Mouse (Mus musculus): ENCODE data around the gene Ppme1.

The Ppme1 gene

DNA sequence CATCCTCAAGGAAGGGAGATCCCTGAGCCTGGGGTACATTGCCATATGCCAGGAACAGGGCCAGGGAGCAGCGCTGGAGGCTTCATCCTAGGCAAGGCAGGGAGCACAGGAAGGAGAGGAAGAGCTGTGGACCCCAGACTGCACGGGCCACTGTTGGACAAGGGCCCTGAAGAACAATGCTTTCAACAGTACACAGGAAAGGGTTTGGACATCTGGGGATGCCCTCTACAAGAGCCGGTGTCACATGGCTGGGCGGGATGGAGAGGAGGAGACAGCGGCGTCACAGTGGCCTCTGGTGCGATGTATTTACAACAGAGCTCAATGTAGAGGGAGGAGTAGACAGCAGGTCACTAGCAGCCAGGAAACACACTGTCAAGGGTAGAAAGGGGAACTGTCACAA, 44.6 kb downstream of the Ppme1 start:
- no peak for DNase-seq (ENCODE audit: low read depth, low spot score)

DNA sequence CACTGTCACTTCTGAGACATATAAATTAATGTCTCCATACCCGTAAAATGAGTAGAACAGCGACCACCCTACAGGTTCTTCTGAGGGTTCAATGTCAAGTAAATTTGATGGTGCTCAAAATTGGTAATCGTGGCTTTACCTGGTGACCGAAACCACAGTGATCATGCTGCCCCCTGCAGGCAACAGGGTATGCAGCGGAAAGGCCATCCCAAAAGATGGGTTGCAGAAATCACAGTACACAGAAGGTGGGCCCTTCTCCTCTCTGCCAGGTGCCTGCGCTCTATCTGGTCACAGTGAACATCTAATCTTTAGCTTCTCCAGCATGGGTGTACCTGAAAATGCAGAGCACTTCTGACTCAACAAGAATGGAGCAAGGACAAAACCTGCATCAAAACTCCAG, 46.6 kb downstream of the Ppme1 start:
- DNase-seq (ENCODE audit: low read depth, low spot score) = peak; percentile 19

GRCm38 (mm10) chr7:100323721-100324120, 48.4 kb downstream of the Ppme1 start:
- no peak for DNase-seq (ENCODE audit: low read depth, low spot score)

DNA sequence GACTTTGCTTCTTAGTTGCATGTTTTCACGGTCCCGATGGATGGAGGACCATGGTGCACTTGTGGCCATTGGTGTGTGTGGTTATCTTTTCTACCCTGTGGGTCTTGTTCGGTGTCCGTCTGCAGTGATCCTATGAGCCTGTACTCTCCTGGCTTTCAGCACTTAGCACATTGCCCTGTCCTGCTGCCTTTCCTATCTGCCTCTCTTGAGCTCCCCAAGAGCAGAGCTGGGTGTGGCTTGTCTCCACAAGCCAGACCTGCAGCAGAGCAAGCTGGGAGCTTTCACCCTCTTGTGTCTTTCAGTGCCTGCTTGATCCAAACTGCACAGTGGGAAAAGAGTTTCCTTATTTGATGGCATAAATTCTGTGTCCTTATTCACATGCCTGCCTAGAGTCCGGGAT, 54.6 kb downstream of the Ppme1 start:
- no peak for DNase-seq (ENCODE audit: low read depth, low spot score)

- DNase-seq (ENCODE audit: low read depth, low spot score) = no peak
These were observed 55.2 kb downstream of the Ppme1 start for GRCm38 (mm10) chr7:100316924-100317323.

DNA sequence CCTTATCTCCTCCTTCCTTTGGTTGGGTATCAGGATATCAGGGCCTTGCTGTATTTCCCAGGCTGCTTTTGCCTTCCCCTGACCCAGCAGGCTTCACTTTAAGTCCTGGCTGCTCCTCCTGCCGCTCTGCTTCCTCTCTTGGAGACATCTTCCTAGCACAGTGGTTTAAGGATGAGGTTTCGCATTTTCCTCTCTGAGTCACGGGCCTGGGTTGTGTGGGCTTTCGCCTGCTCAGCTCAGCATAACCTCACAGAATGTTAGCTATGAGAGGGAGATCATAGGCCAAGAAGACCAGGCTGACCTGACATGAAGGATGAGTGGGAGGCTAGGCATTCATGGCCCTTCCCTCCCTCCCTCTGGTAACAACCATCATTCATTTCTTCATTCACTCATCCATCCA, 59.4 kb downstream of the Ppme1 start:
- no peak for DNase-seq (ENCODE audit: low read depth, low spot score)

DNA sequence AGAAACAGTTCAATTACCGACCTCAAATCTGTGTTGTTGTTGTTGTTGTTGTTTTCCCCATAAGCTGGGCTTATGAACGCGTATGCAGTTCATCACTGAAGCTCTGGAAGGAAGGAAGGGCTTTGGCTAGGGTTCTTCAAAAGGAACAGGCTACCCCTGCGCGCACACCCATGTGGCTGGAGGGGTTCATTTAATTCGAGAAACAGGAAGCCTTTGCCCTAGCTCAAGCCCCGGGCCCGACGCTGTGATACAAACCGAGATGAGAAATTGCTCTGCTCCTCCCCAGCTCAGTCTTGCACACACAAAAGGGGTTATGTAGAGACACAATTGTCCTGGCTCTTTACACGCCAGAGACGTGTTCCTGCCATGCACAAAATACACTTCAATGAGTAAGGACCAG, 61.8 kb downstream of the Ppme1 start:
- no peak for DNase-seq (ENCODE audit: low read depth, low spot score)

GRCm38 (mm10) chr7:100309679-100310078, 62.4 kb downstream of the Ppme1 start:
- DNase-seq (ENCODE audit: low read depth, low spot score) = no peak

DNA sequence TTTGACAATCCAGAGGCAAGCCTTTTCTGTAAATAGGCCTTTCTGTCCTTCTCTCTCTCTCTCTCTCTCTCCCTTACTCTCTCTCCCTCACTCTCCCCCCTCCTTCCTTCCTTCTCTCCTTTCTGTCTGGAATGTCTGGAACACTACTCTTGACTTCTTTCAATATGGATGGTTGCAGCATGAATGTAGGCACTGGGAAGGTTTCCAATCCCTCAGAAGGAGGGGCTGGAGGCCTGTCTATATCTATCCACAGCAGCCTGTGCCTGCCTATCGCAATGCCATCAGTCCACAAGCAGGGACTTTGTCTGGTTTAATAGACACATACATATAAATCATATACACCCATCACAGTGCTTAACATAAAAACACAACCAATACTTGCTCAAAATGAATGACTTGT, 62.9 kb downstream of the Ppme1 start:
- no peak for DNase-seq (ENCODE audit: low read depth, low spot score)

GRCm38 (mm10) chr7:100307872-100308653, 64.0 kb downstream of the Ppme1 start:
- no peak for DNase-seq (ENCODE audit: low read depth, low spot score)

DNA sequence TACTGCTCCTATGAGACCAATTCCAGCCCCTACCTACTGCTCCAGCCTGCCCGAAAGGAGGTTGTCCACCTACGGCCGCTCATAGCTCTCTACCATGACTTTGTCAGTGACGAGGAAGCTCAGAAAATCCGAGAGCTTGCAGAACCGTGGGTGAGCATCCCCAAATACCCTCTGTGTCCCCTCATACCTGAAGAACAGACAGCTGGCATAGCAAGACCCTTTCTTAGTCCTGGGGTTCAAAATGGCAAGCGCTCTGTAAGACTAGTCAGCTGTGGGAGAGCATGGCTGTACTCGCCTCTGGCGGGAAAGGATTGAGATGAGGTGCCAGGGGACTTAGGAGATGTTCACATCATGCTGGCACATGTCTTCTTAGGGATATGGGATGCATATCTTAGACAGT, 66.2 kb downstream of the Ppme1 start:
- no peak for DNase-seq (ENCODE audit: low read depth, low spot score)

DNA sequence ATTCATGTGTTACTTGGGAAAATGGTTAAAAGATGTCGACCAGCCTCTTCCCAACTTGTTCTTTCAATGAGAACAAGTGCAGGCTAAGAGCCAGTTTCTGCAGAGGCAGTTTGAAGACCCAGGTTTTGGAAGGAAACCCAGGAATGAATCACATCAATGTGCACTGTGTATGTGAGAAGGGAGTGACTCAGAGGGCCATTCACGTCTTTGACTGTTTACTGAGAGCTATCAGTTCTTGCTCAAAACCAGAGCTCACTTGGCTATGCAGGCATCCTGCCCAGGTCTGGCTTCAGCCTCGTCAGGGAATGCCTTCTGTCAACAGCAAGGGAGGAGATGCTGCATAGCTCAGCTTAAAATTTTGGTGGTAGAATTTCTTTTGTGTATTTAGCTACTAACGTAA, 69.8 kb downstream of the Ppme1 start:
- no peak for DNase-seq (ENCODE audit: low read depth, low spot score)

- DNase-seq (ENCODE audit: low read depth, low spot score) = no peak
These were observed 70.7 kb downstream of the Ppme1 start for GRCm38 (mm10) chr7:100301390-100301789.

DNA sequence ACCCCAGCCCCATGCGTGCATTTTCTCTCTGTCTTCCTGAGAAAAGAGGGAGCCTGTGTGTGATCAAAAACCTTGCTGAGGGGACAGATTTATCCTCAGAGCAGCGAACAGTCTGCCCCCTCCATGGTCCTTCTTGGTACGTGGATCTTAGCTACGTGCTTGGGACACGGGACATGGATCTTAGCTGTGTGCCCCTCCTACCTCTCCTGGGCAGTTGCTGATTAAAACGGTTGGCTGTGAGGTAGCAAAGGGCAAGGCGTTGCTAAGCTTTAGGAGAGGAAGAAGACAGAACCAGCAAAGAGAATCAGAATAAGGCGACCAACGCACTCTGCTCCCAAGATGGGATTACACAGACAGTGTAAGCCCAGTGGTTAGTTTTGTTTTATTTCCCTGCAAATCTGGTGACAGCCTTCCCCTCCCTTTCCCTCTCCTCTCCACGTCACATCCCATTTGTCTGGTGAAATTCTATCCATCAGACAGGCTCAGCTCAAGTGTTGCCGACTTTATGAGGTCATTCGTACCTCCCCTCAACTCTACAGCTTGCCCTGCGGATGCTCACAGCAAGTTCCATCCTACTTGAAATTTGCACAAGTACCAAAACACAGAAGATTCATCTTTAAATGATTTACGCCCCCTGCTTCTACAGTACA, 73.1 kb downstream of the Ppme1 start:
- no peak for DNase-seq (ENCODE audit: low read depth, low spot score)

DNA sequence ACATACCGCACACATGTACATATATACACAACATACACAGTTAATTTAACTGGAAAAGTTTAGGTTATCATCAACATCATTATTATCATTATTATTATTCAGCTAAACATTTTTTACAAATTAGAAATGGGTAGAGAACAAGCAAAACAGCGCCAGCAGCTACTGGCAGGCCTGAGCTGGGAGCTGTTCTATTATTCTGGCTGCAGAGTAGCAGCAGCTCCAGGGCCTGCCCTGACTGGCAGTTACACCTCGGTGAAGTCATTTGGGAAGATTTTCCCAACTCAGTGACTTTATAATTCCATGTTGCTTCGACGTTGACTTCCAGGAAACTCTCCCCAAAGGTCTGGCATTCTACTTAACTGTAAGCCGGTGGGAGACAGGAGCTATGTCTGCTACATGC, 75.4 kb downstream of the Ppme1 start:
- DNase-seq (ENCODE audit: low read depth, low spot score) = no peak

GRCm38 (mm10) chr7:100295745-100296144, 76.4 kb downstream of the Ppme1 start:
- no peak for DNase-seq (ENCODE audit: low read depth, low spot score)

DNA sequence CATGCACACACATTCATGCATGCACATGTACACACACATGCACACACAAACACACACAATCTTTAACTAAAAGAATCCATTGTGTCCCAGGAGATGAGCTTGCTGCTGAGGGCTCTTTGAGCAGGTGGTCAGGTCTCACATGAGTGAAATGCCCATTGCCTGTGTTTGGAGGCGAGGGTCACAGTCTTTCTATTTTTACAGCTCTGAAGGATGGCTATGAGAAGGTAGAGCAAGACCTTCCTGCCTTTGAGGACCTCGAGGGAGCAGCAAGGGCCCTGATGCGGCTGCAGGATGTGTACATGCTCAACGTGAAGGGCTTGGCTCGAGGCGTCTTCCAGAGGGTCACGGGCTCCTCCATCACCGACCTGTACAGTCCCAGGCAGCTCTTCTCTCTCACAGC, 78.6 kb downstream of the Ppme1 start:
- DNase-seq (ENCODE audit: low read depth, low spot score) = no peak

GRCm38 (mm10) chr7:100288622-100289021, 83.5 kb downstream of the Ppme1 start:
- DNase-seq (ENCODE audit: low read depth, low spot score) = no peak

DNA sequence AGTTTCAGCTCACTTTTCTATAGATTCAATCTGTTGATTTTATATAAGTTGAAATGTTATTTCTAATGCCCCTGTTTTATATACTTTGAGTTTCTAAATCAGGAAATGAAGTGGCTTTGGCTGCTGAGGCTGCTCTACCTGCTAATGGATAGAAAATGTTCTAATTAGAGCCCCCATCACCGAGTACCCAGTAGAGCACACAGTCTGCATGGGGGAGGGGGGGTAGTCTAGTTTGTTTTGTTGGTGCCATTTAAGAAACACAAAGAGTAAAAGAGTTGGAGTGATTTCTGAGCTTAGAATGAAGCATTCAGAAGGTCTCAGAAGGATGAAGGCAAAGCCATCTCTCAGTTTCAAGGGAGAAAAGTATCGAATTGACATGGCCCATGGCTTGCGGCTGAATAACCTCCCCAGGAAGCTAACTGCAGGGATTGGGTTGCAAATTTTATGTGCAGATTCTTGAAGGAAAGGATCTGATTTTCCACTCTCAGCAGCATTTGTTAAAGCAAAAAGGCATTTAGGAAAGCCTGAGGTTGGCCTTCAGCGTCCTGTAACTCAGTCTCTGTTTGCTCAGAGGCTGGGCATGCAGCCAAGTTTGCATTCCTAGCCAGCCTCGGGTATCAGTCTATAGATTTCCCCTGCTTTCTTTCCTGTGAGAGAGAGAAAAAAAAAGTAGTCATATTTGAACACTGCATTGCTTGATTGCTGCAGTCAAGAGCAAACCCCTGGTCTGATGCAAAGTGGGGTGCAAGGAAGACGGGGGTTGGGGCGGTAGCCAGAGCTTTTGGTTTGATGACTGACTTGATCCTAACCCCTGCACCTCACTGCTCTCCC, 84.1 kb downstream of the Ppme1 start:
- no peak for DNase-seq (ENCODE audit: low read depth, low spot score)

DNA sequence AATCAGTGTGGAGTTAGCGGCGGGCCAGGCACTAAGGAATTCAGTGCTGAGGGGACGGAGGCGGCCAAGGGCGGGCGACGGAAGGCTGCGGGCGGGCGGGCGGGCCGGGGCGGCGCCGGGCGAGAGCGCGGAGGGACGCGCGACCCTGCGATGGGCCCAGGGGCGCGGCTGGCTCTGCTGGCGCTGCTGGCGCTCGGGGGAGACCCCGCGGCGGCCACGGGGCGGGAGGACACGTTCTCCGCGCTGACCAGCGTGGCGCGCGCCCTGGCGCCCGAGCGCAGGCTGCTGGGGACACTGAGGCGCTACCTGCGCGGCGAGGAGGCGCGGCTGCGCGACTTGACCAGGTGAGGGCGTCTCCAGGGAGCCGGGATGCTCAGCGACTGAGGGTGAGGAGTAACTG, 86.7 kb downstream of the Ppme1 start, which contains the start of gene P4ha3:
Gene P4ha3, plus strand, starts transcription at position 138 of the 400 bp plus-strand sequence.
- peak; percentile 20 for DNase-seq (ENCODE audit: low read depth, low spot score)

DNA sequence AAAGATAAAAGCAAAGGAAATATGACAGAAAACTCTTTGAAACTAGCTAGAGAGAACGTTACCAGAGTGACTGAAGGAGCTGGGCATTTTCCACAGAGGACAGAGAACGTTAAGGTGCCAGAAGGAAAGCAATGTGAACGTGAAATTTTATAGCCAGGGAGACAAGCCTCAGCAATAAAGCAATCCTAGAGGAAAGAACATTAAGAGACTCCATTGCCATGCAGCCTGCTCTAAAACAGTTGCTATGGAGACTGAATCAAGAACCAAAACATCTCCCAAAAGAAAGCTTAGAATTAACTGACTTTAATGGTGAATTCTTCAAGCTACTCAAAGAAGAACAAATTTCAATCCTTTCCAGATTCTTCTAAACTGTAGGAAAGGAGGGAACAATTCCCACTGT, 88.8 kb downstream of the Ppme1 start:
- DNase-seq (ENCODE audit: low read depth, low spot score) = no peak

DNA sequence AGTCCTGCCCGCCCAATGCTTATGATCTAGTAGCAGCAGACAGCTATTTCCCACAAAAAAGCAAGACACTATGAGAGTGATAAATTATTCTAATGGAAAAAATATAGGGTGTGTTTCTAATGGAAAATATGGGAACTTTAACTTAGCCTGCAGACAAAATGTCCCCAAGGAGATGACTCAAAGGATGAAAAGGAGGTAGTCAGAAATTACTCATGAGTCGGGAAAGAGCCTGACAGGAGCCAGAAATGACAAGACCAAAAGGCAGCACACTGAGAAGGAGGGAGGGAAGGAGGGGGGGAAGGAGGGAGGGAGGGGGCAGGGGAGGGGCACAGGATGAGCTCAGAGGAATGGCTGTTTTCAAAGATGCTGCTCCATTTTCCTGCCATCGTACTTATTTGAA, 90.5 kb downstream of the Ppme1 start:
- no peak for DNase-seq (ENCODE audit: low read depth, low spot score)

Measured in CD4-positive helper T cell, adult 2 months (primary cell).